Comparison of ENCODE assay signal across 10 mouse cellular contexts in the genomic region with DNA sequence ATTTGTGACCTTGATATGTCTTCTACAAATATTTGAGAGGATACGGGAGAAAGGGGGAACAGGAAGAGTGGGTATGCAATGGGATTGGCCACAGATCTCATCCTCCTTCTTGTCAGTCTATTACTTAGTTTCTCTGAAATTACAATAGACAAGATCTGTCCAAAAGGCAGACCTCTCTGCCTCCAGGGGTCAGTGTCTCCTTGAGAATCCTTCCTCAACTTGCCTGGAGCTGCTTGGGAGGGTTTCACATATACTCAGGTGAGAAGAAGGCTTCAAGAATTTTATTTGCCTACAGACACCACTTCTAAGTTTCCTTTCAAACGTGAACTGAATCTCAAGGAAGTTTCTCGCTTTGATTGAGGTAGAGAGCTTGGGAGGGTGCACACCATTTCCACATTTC.
DNase-seq lines count a peak whose midpoint lies in the region; ATAC-seq and TF ChIP-seq lines count a peak whose summit lies in the region.
"Had no signal": no experiment of that assay in that cellular context is flagged by ENCODE, and none has a peak within 500 bp of the region (broad histone marks: within the 10 kb centered on the region; RNA-seq: fewer than 3 reads in every experiment).

No protein-coding gene starts in this region.

- no peak overlapping the region for H3K9ac ChIP-seq in kidney, postnatal 0 days (ENCODE audit: low read depth, low read length)
- H3K9ac ChIP-seq: limb, embryonic 12.5 days had no signal

- ATAC-seq in kidney, postnatal 0 days (replicated peaks; ENCODE audit: low FRiP score, low read depth), result no peak

- H3K27ac ChIP-seq in kidney, postnatal 0 days, result no peak overlapping the region
- H3K27ac ChIP-seq: limb, embryonic 12.5 days had no signal

- H3K27me3 ChIP-seq in kidney, postnatal 0 days (ENCODE audit: insufficient read depth, low read length), result no peaks in the 10 kb centered on the region

- no peak overlapping the region for H3K4me3 ChIP-seq in kidney, postnatal 0 days (replicated peaks; ENCODE audit: low read depth, low read length)
- H3K4me3 ChIP-seq: limb, embryonic 12.5 days; myocyte had no signal

- TF ChIP-seq CTCF in kidney, postnatal 0 days (IDR thresholded peaks at IDR 0.05; ENCODE audit: low read depth), result peak; percentile 60

- H3K36me3 ChIP-seq in kidney, postnatal 0 days (ENCODE audit: insufficient read depth, low read length), result no peaks in the 10 kb centered on the region
- H3K36me3 ChIP-seq: limb, embryonic 12.5 days had no signal

- 59% methylated on average over 3 of the region's 3 CpGs for WGBS in kidney, postnatal 0 days

- no peak overlapping the region for H3K4me2 ChIP-seq in kidney, postnatal 0 days (ENCODE audit: low read length)
- H3K4me2 ChIP-seq: limb, embryonic 12.5 days had no signal

- peak; percentile 7 for DNase-seq in adrenal gland, adult 2 months
- no peak for DNase-seq in adrenal gland, postnatal 4 days (ENCODE audit: low spot score in 2 of 2)
- peak; percentile 27 for DNase-seq in kidney, postnatal 0 days (ENCODE audit: low spot score)
- DNase-seq in kidney, adult 18-20 months, result no peak
- DNase-seq in NIH3T3 (ENCODE audit: low read depth), result peak; percentile 23
- DNase-seq in heart, postnatal 4 days, result peak; percentile 25
- no peak for DNase-seq in frontal cortex, postnatal 36 days (ENCODE audit: low spot score in 2 of 2)
- DNase-seq in thymus, postnatal 0 days (ENCODE audit: low spot score), result no peak

- H3K9me3 ChIP-seq in kidney, postnatal 0 days (replicated peaks; ENCODE audit: low read length), result no peaks in the 10 kb centered on the region
- H3K9me3 ChIP-seq: limb, embryonic 12.5 days had no signal

- H3K4me1 ChIP-seq in kidney, postnatal 0 days (replicated peaks; ENCODE audit: insufficient read depth, low read length), result no peaks in the 10 kb centered on the region
- H3K4me1 ChIP-seq: limb, embryonic 12.5 days had no signal

Comparison
In these comparisons a context has a peak if more than half of its experiments do, and no peak if none do; other contexts are left out.
1. DNase-seq: peak in adrenal gland, adult 2 months (single experiment), kidney, postnatal 0 days (single experiment), NIH3T3 (single experiment) and heart, postnatal 4 days (single experiment); none in adrenal gland, postnatal 4 days (0 of 2), kidney, adult 18-20 months (single experiment), frontal cortex, postnatal 36 days (0 of 2) and thymus, postnatal 0 days (single experiment).